Mouse (Mus musculus): Measurements from ENCODE around the gene Btnl10.
A peak's percentile ranks its signal among the peaks of the same experiment; 100 is the strongest.

DNA sequence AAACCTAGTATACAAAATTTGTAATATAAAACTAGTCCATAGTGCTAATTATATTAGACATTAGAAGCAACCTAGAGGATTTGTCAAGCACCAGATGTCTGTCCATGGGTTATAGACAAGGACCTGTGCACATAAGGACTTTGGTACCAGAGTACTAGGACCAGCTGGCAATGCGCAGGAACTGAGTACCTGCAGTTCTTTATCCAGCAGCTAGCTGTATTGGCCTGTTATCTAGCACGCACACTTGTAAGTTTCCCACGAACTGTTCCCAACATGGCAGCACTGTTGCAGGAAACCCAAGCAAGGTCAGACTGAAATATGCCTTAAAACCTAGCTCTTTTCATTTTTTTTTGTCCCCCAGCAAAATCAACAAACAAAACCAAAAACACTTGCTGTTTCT, 12.5 kb downstream of the Btnl10 start:
- TF ChIP-seq CTCF (IDR thresholded peaks at IDR 0.05; ENCODE audit: low read depth) (peak; percentile 56), EP300 (IDR thresholded peaks at IDR 0.05; ENCODE audit: low read depth) (peak; percentile 45)
